Mouse (Mus musculus) left cerebral cortex, adult 2 months (tissue): ENCODE results near the gene Adgrl3. TPM values are rescaled to one million over a fixed set of nuclear protein-coding genes. Genes with fewer than 3 reads are reported as not detected.

Source experiments
- DNase-seq, 2 experiments: peaks; one replicate each; pipeline ENCODE4 v3.0.0; 2021 to 2022; ENCODE audit warnings: low spot score in 2 of 2, mixed read lengths in 1 of 2; ENCODE audit errors: extremely low spot score in 1 of 2
- H3K27ac ChIP-seq: fragments of 200-600 bp; 2 replicates; pipeline ENCODE4 v1.8.1; 2022
- H3K4me3 ChIP-seq: fragments of 200-600 bp; 2 replicates; pipeline ENCODE4 v1.8.1; 2022
- CTCF ChIP-seq: fragments of 200-600 bp; IDR thresholded peaks from 2 replicates; pipeline ENCODE4 v1.8.1; 2022; ENCODE audit warnings: antibody characterized with exemption, mild to moderate bottlenecking, moderate library complexity
- intact Hi-C: fragments of 180-260 bp; cut with DNase I; formaldehyde crosslinking; loops from one replicate; pipeline ENCODE4 v1.15.1; 2025
- total RNA-seq, 2 experiments: library from RNA; stranded (reverse); gene quantifications; 2 replicates each; pipeline ENCODE4 v1.2.3; 2021

The Adgrl3 gene
- total RNA-seq, 2 experiments from 2014 or later: 219 to 231 TPM

DNA sequence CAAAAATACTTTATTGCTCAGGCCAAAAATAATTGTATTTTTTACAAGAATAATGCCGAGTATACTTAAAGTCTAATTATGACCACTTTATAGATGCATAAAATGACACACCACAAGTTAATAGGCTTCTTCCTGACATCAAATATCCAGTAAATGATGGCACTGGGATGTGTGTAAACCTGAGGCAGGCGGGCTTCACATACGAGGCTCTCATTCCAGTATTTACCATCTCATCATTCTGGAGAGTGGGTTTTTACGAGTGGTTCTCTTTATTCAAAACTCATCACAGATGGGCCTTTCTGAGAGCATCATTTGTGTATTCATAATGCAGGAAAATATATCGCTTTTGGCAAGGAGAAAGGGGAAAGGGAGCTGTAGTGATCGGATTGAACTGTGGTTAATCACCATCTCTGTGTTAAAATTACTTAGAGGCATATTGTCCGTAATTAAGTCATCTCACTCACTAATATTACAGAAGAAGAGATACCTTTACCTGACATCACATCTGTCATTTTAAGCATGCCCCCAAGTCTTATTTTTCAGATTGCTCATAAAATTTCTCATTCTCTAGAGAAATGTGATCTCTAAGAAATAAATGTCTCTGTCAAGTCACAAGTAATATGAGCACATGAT, 737.3 kb downstream of the Adgrl3 start:
- Histone ChIP-seq H3K27ac (no peak overlapping the region), H3K4me3 (no peak overlapping the region)
- no peak for DNase-seq
- TF ChIP-seq CTCF: no peak
- intact Hi-C loops: no loop called here

DNA sequence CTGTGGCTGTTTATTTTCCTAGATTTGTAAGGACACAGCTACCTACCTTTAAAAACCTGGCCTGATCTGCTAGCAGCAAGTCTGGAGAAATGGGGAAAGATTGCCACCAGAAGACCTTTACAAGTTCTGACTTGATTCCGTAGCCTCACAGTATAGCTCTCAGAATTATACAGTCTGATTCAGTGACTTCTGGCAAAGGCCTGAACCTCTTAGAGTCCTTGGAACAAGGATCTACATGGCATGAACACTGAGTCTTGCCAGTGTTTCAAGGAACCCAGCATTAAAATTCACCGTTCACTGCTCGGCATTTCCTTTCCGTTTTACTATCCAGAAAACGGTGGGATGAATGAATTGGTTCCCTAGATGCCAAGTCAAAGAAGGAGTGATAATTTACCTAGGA, 756.3 kb downstream of the Adgrl3 start:
- no peak for TF ChIP-seq CTCF
- H3K4me3 ChIP-seq: no peak overlapping the region
- intact Hi-C loops: no loop called here
- no peak for DNase-seq
- H3K27ac ChIP-seq: no peak overlapping the region

DNA sequence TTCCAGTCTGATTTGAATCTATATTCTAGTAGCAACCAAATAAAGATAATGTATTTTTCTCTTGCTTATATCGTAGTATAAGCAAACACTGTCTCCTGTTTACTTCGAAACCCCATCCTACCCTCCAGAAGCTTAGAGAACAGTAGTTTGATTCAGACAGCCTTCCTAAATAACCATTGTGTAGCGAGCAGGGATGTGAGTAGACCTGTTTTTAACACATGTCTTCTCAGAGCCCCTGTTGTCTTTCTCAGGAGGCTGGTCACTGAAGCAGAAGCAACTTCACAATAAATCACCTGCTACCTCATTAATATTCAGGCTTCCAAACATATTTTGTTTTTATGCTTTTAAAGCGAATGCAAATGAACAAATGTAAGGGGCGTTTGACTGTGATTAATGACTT, 756.8 kb downstream of the Adgrl3 start:
- intact Hi-C loops: no loop called here
- H3K27ac ChIP-seq: no peak overlapping the region
- no peak overlapping the region for H3K4me3 ChIP-seq
- no peak for TF ChIP-seq CTCF
- DNase-seq: no peak

DNA sequence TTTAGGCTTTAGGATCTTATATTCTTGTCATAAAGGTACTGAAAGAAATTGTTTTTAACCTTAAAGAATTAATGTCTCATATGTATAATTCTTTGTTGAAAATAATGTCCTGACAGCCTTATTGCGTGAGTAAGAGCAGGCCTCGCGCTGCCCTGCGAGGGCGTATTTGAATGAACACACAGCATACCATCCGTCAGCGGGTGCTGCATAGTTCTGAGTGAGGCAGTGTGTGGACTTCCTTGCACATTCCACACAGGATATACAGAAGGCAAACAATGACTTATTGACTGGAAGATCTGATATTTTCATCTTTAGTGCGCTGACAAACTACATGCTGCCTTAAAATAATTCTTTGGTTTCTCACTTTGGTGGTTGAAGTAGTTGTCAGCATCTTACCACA, 764.8 kb downstream of the Adgrl3 start:
- Histone ChIP-seq H3K4me3 (no peak overlapping the region), H3K27ac (no peak overlapping the region)
- no peak for DNase-seq
- intact Hi-C loops: no loop called here
- TF ChIP-seq CTCF: no peak

DNA sequence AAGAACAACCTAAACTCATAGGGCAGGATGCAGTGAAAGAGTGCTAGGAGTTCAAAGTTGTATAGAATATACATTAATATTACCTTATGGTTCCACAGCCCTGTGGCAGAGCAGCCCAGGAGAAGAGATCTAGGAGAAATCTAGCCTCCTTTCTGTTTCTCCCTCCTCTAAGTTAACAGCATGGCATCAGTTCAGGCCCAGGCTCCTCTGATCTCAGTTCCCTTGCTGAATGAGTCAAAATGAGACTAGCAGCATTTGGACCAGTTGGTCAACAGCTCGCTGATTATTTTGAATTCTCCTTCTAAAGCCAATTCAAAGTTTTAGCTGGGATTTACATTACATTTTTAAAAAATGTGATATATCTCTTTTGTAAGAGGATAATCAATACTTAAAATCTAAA, 770.8 kb downstream of the Adgrl3 start:
- H3K27ac ChIP-seq: no peak overlapping the region
- no peak for TF ChIP-seq CTCF
- no peak overlapping the region for H3K4me3 ChIP-seq
- no peak for DNase-seq
- intact Hi-C loops: no loop called here

DNA sequence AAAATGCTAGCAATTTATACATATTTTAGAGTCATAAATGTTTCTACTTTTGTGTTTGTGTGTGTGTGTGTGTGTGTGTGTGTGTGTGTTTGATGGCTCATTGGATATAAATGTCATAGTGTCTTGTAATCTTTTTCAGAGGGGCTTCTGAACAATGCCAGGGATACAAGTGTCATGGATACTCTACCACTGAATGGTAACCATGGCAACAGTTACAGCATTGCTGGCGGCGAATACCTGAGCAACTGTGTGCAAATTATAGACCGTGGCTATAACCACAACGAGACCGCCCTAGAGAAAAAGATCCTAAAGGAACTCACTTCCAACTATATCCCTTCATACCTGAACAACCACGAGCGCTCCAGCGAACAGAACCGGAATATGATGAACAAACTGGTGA, 774.2 kb downstream of the Adgrl3 start:
- intact Hi-C loops: no loop called here
- no peak overlapping the region for H3K27ac ChIP-seq
- DNase-seq: no peak
- TF ChIP-seq CTCF: no peak
- H3K4me3 ChIP-seq: no peak overlapping the region

DNA sequence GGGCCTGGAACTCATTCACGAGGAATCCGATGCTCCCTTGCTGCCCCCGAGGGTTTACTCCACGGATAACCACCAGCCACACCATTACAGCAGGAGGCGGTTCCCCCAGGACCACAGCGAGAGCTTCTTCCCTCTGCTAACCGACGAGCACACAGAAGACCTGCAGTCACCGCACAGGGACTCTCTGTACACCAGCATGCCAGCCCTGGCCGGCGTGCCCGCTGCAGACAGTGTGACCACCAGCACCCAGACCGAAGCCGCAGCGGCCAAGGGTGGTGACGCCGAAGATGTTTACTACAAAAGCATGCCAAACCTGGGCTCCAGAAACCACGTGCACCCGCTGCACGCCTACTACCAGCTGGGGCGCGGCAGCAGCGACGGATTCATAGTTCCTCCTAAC, 774.7 kb downstream of the Adgrl3 start:
- Histone ChIP-seq H3K4me3 (no peak overlapping the region), H3K27ac (no peak overlapping the region)
- intact Hi-C loops: no loop called here
- no peak for DNase-seq
- TF ChIP-seq CTCF: no peak

DNA sequence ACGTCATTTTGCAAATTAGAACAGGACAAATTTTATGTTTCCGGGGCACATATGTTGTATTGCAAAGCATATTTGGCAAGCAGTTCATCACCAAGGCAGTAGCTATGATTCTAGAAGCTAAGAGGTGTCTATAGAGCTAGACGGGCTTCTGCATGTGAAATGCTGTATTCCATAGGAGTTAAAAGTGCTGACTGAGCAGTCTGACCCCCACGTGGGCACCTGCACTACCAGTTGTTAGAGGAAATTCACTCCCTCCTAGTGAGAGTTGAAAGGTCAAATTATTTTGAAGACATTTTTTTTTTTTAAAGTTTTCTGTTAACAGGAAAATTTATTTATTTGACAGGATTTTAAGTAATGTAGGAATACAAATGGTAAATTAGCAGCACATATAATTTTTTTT, 776.2 kb downstream of the Adgrl3 start:
- intact Hi-C loops: no loop called here
- no peak for TF ChIP-seq CTCF
- Histone ChIP-seq H3K4me3 (no peak overlapping the region), H3K27ac (no peak overlapping the region)
- no peak for DNase-seq

DNA sequence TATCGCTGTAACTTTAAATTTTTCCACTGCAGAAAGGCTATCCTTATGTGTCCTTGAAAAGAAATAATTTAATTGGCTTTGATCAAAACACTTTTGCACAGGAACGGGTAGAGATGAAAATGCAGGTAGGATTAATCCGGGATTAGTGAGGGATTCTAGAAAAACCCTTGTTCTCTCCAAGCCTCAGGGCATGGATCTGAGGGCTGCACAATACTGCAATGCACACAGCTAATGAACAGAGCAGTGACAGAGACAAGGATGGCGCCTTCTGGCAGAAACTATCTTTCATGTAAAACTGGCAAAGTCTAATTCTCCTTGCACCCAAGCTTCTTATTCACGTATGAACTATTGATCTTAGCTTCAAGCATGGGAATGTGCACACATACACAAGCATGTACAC, 791.0 kb downstream of the Adgrl3 start:
- no peak overlapping the region for H3K4me3 ChIP-seq
- no peak for DNase-seq
- intact Hi-C loops: no loop called here
- H3K27ac ChIP-seq: no peak overlapping the region
- no peak for TF ChIP-seq CTCF

DNA sequence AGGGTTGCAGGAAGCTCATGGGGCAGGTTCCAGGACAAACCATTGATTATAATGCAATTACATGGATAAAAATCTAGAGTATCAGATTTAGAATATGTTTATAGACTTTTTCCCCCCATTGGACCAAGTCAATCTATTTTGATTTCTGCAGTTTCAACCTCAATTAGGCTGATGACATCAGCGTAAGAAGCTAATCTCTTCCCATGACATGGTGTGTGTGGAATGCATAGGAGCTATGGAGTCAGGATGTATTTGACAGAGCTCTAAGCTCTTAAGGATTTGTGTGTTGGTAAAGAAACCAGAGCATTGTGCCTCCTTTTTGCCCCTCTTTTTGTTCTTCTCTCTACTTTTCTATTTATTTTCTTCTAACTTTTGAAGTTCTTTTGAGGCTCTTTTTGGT, 812.1 kb downstream of the Adgrl3 start:
- no peak overlapping the region for H3K27ac ChIP-seq
- TF ChIP-seq CTCF: no peak
- intact Hi-C loops: no loop called here
- no peak for DNase-seq
- no peak overlapping the region for H3K4me3 ChIP-seq

DNA sequence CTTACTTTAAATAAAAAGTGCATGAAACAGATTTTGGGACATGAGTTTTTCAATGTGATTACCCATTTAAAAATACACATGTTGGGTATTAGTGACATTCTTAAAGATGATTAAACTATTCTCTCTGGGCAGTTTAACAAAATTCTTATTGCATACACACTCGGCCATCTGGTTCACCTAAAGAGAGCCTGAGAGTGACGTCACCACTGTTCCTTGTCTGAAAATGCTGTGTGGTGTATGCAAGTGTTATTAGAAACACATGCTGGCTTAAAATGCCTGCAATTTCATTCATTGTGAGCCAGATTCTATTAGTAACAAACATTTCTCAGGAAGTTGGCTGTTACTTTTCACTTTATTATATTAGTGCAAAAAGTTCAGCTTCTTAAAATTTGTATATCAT, 812.7 kb downstream of the Adgrl3 start:
- no peak for DNase-seq
- Histone ChIP-seq H3K27ac (no peak overlapping the region), H3K4me3 (no peak overlapping the region)
- no peak for TF ChIP-seq CTCF
- intact Hi-C loops: no loop called here

DNA sequence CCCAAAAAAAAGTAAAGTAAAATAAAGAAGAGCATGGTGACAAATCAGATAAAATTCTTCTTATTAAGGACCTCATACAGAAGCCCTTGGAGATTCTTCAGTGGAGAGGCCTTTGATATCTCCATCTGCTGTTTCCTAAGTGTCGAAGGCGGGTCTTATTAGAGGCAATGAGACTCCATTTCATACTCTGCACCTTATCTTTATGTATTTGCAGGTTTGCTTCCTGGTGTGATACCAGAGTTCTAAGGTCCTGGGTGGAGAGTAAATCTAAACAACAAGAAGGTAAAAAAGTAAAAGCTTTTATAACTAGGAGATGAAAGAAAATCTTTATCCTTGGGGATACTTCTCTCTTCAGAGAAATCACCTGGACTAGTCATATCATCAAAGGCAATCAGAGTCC, 817.9 kb downstream of the Adgrl3 start:
- no peak for DNase-seq
- Histone ChIP-seq H3K27ac (no peak overlapping the region), H3K4me3 (no peak overlapping the region)
- no peak for TF ChIP-seq CTCF
- intact Hi-C loops: no loop called here

DNA sequence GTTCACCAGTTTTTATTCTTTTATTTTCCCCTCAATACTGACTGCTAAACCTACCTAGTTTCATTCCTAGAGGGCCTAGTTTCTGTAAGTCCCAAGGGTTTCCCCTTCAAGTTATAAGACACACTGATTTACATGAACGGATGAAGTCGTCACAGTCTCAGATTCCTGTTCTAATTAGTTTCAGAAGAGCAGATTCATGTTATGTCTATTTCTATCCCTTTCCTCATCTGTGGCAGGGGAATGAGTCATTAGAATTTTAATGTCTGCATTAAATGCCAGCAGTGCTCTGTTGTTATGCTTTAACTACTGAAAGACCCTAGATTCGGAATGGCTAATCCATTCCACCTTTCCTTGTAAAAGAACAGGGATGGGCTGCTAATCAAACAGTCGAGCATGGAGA, 823.9 kb downstream of the Adgrl3 start:
- TF ChIP-seq CTCF: no peak
- intact Hi-C loops: no loop called here
- no peak for DNase-seq
- H3K4me3 ChIP-seq: no peak overlapping the region
- H3K27ac ChIP-seq: no peak overlapping the region
